Mouse (Mus musculus) hindbrain, embryonic 14.5 days (tissue): ENCODE data around the gene Bglap2. TPM values are rescaled to one million over a fixed set of nuclear protein-coding genes. Genes with fewer than 3 reads are reported as not detected.

Experiments
- ATAC-seq: fragments of 200-750 bp; cut with Nextera tagmentation; 2 replicates; pipeline ENCODE4 v1.8.0; 2017; ENCODE audit warnings: moderate number of reproducible peaks, mild to moderate bottlenecking, moderate TSS enrichment, moderate library complexity; ENCODE audit not compliant: low FRiP score
- DNase-seq: peaks from one replicate; pipeline ENCODE4 v3.0.0-alpha.2; 2015; ENCODE audit warnings: low spot score
- H3K27ac ChIP-seq: fragments of 300-500 bp; sonication (generic); 2 replicates; pipeline ENCODE4 v1.5.1; 2014; ENCODE audit warnings: mild to moderate bottlenecking, moderate library complexity
- H3K27me3 ChIP-seq: fragments of 300-500 bp; sonication (generic); 2 replicates; pipeline ENCODE4 v1.6.1; 2014; ENCODE audit warnings: mild to moderate bottlenecking, low read length, mixed read lengths; ENCODE audit not compliant: control insufficient read depth, insufficient read depth
- H3K36me3 ChIP-seq: fragments of 300-500 bp; sonication (generic); replicated peaks from 2 replicates; pipeline ENCODE4 v1.6.1; 2014; ENCODE audit not compliant: control insufficient read depth, insufficient read depth
- H3K4me1 ChIP-seq: fragments of 300-500 bp; sonication (generic); replicated peaks from 2 replicates; pipeline ENCODE4 v1.6.1; 2014; ENCODE audit warnings: antibody characterized with exemption, low read length, mixed read lengths; ENCODE audit not compliant: control insufficient read depth, insufficient read depth
- H3K4me2 ChIP-seq: fragments of 300-500 bp; sonication (generic); replicated peaks from 2 replicates; pipeline ENCODE4 v1.6.1; 2014; ENCODE audit warnings: mild to moderate bottlenecking, moderate library complexity
- H3K4me3 ChIP-seq: fragments of 300-500 bp; sonication (generic); replicated peaks from 2 replicates; pipeline ENCODE4 v1.5.1; 2014; ENCODE audit warnings: mild to moderate bottlenecking, low read length
- H3K9ac ChIP-seq: fragments of 300-500 bp; sonication (generic); 2 replicates; pipeline ENCODE4 v1.6.1; 2014
- H3K9me3 ChIP-seq: fragments of 300-500 bp; sonication (generic); 2 replicates; pipeline ENCODE4 v1.6.1; 2016; ENCODE audit warnings: low read length; ENCODE audit not compliant: control insufficient read depth
- WGBS: fragments of 180-500 bp; shearing (Covaris S2); extraction: QIAGEN DNeasy Blood & Tissue Kit; methylation state at CpG from one replicate; pipeline ENCODE4 v1.1.7; 2014; 5-methylcytosine and 5-hydroxymethylcytosine counted together
- polyA plus RNA-seq: library from polyadenylated mRNA; unstranded; fragments of >200 nt; fragmentation: Nextera tagmentation; extraction: Ambion mirVana; gene quantifications from 2 replicates; pipeline ENCODE4 v1.2.1, GENCODE M21; 2014

Gene Bglap2
- polyA plus RNA-seq, 1 experiment from 2014 or later: not detected

GRCm38 (mm10) chr3:88361612-88362313 lies 16.7 kb downstream of the Bglap2 start:
- 94% methylated on average over 2 of the region's 2 CpGs for WGBS
- Histone ChIP-seq H3K4me3 (no peak overlapping the region), H3K27me3 (peaks cover 4% of the 10 kb centered on the region; the same call in 1 of the 2 replicates)

DNA sequence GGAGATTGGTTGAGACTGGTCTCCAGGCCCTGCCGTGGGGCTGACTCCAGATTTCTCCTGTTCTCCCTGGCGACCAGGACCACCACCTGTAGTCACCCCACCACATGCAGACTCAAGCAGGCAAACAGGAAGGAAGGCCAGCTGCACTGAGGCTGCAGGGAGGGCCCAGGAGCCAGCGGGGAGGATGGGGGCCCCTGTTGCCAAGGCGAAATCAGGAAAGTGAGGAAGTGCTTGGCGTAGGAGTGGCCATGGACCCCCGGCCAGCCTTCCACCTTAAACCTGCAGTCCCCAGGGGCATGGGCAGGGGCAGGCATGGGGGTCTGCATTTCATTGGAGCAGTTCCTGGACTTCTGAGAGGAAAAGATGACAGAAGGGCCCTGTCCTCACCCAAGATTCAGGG lies 17.4 kb downstream of the Bglap2 start:
- no peak for ATAC-seq

More at GRCm38 (mm10) chr3:88361612-88362313, 16.7 kb downstream of the Bglap2 start:
- Histone ChIP-seq H3K4me2 (no peak overlapping the region), H3K9ac (no peak overlapping the region), H3K9me3 (no peaks in the 10 kb centered on the region), H3K27ac (no peak overlapping the region), H3K36me3 (peaks cover 70% of the 10 kb centered on the region), H3K4me1 (no peaks in the 10 kb centered on the region)
- ATAC-seq: no peak
- DNase-seq: no peak

GRCm38 (mm10) chr3:88359989-88360388 lies 18.5 kb downstream of the Bglap2 start:
- Histone ChIP-seq H3K4me3 (no peak overlapping the region), H3K27me3 (peaks cover 4% of the 10 kb centered on the region; the same call in 1 of the 2 replicates), H3K4me2 (no peak overlapping the region), H3K9me3 (no peaks in the 10 kb centered on the region), H3K27ac (no peak overlapping the region), H3K36me3 (peaks cover 87% of the 10 kb centered on the region), H3K9ac (no peak overlapping the region), H3K4me1 (no peaks in the 10 kb centered on the region)
- WGBS: 75% methylated on average over 3 of the region's 3 CpGs
- no peak for DNase-seq
- ATAC-seq: no peak

More for the DNA sequence above, 17.4 kb downstream of the Bglap2 start:
- no peak overlapping the region for H3K4me3 ChIP-seq
- no peak overlapping the region for H3K9ac ChIP-seq
- DNase-seq: no peak
- WGBS: 86% methylated on average over 6 of the region's 6 CpGs
- peaks cover 4% of the 10 kb centered on the region; the same call in 1 of the 2 replicates for H3K27me3 ChIP-seq
- no peak overlapping the region for H3K27ac ChIP-seq
- peaks cover 76% of the 10 kb centered on the region for H3K36me3 ChIP-seq
- H3K9me3 ChIP-seq: no peaks in the 10 kb centered on the region
- no peak overlapping the region for H3K4me2 ChIP-seq
- no peaks in the 10 kb centered on the region for H3K4me1 ChIP-seq

GRCm38 (mm10) chr3:88359584-88359983 lies 18.9 kb downstream of the Bglap2 start:
- no peak overlapping the region for H3K4me3 ChIP-seq
- ATAC-seq (no peak), DNase-seq (no peak)
- no peak overlapping the region for H3K9ac ChIP-seq
- H3K27ac ChIP-seq: no peak overlapping the region
- no peaks in the 10 kb centered on the region for H3K9me3 ChIP-seq
- no peak overlapping the region for H3K4me2 ChIP-seq
- peaks cover 91% of the 10 kb centered on the region for H3K36me3 ChIP-seq
- WGBS: 57% methylated on average over 5 of the region's 5 CpGs
- H3K4me1 ChIP-seq: no peaks in the 10 kb centered on the region
- H3K27me3 ChIP-seq: no peaks in the 10 kb centered on the region

GRCm38 (mm10) chr3:88354396-88355165 lies 23.9 kb downstream of the Bglap2 start:
- Histone ChIP-seq H3K36me3 (peaks cover 100% of the 10 kb centered on the region), H3K4me1 (no peaks in the 10 kb centered on the region), H3K4me3 (no peak overlapping the region), H3K9me3 (no peaks in the 10 kb centered on the region), H3K27ac (no peak overlapping the region), H3K4me2 (no peak overlapping the region), H3K9ac (no peak overlapping the region), H3K27me3 (no peaks in the 10 kb centered on the region)
- ATAC-seq (no peak), DNase-seq (no peak)
- 97% methylated on average over 8 of the region's 8 CpGs for WGBS

GRCm38 (mm10) chr3:88352907-88353306 lies 25.6 kb downstream of the Bglap2 start:
- ATAC-seq (no peak), DNase-seq (no peak)
- Histone ChIP-seq H3K27me3 (no peaks in the 10 kb centered on the region), H3K4me1 (no peaks in the 10 kb centered on the region), H3K27ac (no peak overlapping the region), H3K36me3 (peaks cover 100% of the 10 kb centered on the region), H3K4me2 (no peak overlapping the region), H3K4me3 (no peak overlapping the region), H3K9ac (no peak overlapping the region), H3K9me3 (no peaks in the 10 kb centered on the region)
- WGBS: 96% methylated on average over 9 of the region's 9 CpGs

DNA sequence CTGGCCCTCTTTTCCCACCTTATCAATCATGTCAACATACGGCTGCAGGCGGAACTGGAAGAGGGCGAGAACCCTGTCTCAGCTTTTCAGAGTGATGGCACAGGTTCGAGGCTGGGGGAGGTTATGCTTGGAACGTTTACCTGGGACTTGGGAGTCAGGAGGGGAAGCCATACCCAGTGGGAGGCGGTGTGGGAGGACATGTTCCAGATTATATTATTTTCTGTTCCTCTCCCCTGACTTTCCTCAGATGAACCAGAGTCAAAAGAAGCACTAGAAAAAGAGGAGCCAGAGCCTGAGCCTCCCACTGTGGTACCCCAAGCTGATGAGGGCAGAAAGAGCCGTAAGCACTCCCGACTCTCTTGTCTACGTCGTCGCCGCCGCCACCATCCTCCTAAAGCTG lies 27.8 kb downstream of the Bglap2 start:
- no peaks in the 10 kb centered on the region for H3K27me3 ChIP-seq
- H3K4me2 ChIP-seq: no peak overlapping the region
- no peak overlapping the region for H3K27ac ChIP-seq
- H3K4me3 ChIP-seq: no peak overlapping the region
- no peaks in the 10 kb centered on the region for H3K4me1 ChIP-seq
- DNase-seq (no peak), ATAC-seq (no peak)
- no peaks in the 10 kb centered on the region for H3K9me3 ChIP-seq
- 95% methylated on average over 13 of the region's 13 CpGs for WGBS
- H3K9ac ChIP-seq: no peak overlapping the region
- peaks cover 100% of the 10 kb centered on the region for H3K36me3 ChIP-seq

DNA sequence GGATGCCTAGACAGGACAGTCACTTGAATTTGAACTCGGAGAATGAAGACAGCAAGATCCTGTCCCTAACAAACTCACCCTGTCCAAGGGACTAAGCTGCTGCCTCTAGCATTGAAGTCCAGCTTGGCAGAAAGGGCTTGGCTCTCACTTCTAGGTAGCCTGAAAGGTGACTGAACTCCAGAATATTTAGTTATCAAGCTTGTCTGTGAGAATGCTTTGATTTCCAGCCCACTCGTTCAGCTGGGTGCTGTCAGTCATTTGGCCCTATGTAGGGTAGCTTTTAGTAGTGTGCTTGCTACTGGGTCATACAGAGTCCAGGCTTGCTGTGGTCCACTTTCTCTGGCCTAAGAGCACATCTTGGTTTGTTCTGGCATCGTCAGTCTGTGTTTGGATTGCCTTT lies 39.5 kb downstream of the Bglap2 start:
- no peaks in the 10 kb centered on the region for H3K27me3 ChIP-seq
- H3K27ac ChIP-seq: no peak overlapping the region
- DNase-seq (no peak), ATAC-seq (no peak)
- H3K9me3 ChIP-seq: no peaks in the 10 kb centered on the region
- no peak overlapping the region for H3K9ac ChIP-seq
- H3K36me3 ChIP-seq: peaks cover 33% of the 10 kb centered on the region
- no peak overlapping the region for H3K4me2 ChIP-seq
- 82% methylated on average over 3 of the region's 3 CpGs for WGBS
- H3K4me3 ChIP-seq: no peak overlapping the region
- H3K4me1 ChIP-seq: peaks cover 18% of the 10 kb centered on the region

- Histone ChIP-seq H3K9me3 (no peaks in the 10 kb centered on the region), H3K4me2 (no peak overlapping the region), H3K4me3 (no peak overlapping the region), H3K27ac (no peak overlapping the region), H3K27me3 (no peaks in the 10 kb centered on the region), H3K9ac (no peak overlapping the region), H3K36me3 (peaks cover 26% of the 10 kb centered on the region), H3K4me1 (peaks cover 18% of the 10 kb centered on the region)
- DNase-seq (no peak), ATAC-seq (no peak)
- WGBS: 96% methylated on average over 7 of the region's 7 CpGs
These were observed 40.2 kb downstream of the Bglap2 start for GRCm38 (mm10) chr3:88338316-88338715.
